Mouse (Mus musculus): ENCODE measurements around the gene Mettl8. TPM values are rescaled to one million over a fixed set of nuclear protein-coding genes. Genes with fewer than 3 reads are reported as not detected.

The Mettl8 gene
- polyA plus RNA-seq, 1 experiment: 18.9 TPM

GRCm38 (mm10) chr2:70934772-70935171, 120.6 kb downstream of the Mettl8 start:
- H3K27ac ChIP-seq (ENCODE audit: control insufficient read depth, insufficient read depth, low read length): no peak overlapping the region
- H3K4me3 ChIP-seq (ENCODE audit: control insufficient read depth, insufficient read depth, low read length): no peak overlapping the region
- H3K4me1 ChIP-seq (replicated peaks; ENCODE audit: control insufficient read depth, insufficient read depth, low read length): peaks cover 36% of the 10 kb centered on the region
- no peaks in the 10 kb centered on the region for H3K27me3 ChIP-seq (ENCODE audit: control insufficient read depth, insufficient read depth, low read length)
- WGBS: 96% methylated on average over 8 of the region's 8 CpGs
- no peak for TF ChIP-seq POLR2A (IDR thresholded peaks at IDR 0.05; ENCODE audit: control insufficient read depth, extremely low read depth, insufficient read depth, low read length, poor library complexity)
- TF ChIP-seq CTCF (IDR thresholded peaks at IDR 0.05; ENCODE audit: borderline replicate concordance, control insufficient read depth, extremely low read depth, insufficient read depth, low read length, poor library complexity): no peak
- no peak for DNase-seq
- no peaks in the 10 kb centered on the region for H3K36me3 ChIP-seq (ENCODE audit: control insufficient read depth, insufficient read depth, low read length)

DNA sequence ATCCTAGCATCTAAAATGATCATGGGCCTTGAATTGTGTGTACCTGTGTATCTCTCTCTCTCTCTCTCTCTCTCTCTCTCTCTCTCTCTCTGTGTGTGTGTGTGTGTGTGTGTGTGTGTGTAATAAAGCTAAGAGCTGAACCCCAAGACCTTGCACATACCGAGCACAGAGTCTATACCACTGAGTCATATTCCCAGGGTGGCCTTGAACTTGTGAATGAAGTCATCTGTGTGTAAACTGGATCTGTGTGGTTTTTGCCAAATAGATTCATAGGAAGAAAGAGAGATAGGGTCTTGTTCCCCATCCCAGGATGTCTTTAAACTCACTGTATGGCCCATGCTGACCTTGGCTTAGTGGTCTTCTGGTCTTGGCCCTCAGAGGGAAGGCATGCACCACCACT, 121.9 kb downstream of the Mettl8 start:
- no peak for DNase-seq
- no peaks in the 10 kb centered on the region for H3K36me3 ChIP-seq (ENCODE audit: control insufficient read depth, insufficient read depth, low read length)
- 85% methylated on average over 1 of the region's 1 CpGs for WGBS
- peak overlapping the region; percentile 74 for H3K27ac ChIP-seq (ENCODE audit: control insufficient read depth, insufficient read depth, low read length)
- no peaks in the 10 kb centered on the region for H3K27me3 ChIP-seq (ENCODE audit: control insufficient read depth, insufficient read depth, low read length)
- TF ChIP-seq POLR2A (IDR thresholded peaks at IDR 0.05; ENCODE audit: control insufficient read depth, extremely low read depth, insufficient read depth, low read length, poor library complexity) (no peak), CTCF (IDR thresholded peaks at IDR 0.05; ENCODE audit: borderline replicate concordance, control insufficient read depth, extremely low read depth, insufficient read depth, low read length, poor library complexity) (no peak)
- H3K4me3 ChIP-seq (ENCODE audit: control insufficient read depth, insufficient read depth, low read length): no peak overlapping the region
- H3K4me1 ChIP-seq (replicated peaks; ENCODE audit: control insufficient read depth, insufficient read depth, low read length): peaks cover 35% of the 10 kb centered on the region

DNA sequence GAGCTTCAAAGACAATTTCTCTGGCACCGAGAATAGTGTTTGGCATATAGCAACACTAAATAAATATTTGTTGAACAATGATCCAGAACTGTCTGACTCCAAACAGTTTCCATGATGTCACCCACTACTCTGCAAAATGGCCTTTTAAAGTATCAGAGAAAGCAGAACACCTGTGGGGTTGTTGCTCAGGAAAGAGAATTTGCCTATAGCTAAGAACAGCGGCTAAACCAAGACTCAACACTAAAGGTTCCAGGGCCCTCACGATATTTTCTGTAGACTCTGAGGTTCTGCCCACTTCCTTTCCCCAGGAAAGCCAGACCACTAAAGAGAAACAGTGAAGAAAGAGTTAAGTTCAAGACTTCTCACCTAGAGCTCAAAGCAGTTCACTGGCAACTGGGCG, 122.4 kb downstream of the Mettl8 start:
- no peaks in the 10 kb centered on the region for H3K27me3 ChIP-seq (ENCODE audit: control insufficient read depth, insufficient read depth, low read length)
- H3K4me3 ChIP-seq (ENCODE audit: control insufficient read depth, insufficient read depth, low read length): no peak overlapping the region
- 12% methylated on average over 4 of the region's 4 CpGs for WGBS
- H3K27ac ChIP-seq (ENCODE audit: control insufficient read depth, insufficient read depth, low read length): peak overlapping the region; percentile 74
- H3K36me3 ChIP-seq (ENCODE audit: control insufficient read depth, insufficient read depth, low read length): no peaks in the 10 kb centered on the region
- TF ChIP-seq POLR2A (IDR thresholded peaks at IDR 0.05; ENCODE audit: control insufficient read depth, extremely low read depth, insufficient read depth, low read length, poor library complexity): no peak
- TF ChIP-seq CTCF (IDR thresholded peaks at IDR 0.05; ENCODE audit: borderline replicate concordance, control insufficient read depth, extremely low read depth, insufficient read depth, low read length, poor library complexity): no peak
- peaks cover 33% of the 10 kb centered on the region for H3K4me1 ChIP-seq (replicated peaks; ENCODE audit: control insufficient read depth, insufficient read depth, low read length)
- DNase-seq: peak; percentile 64

DNA sequence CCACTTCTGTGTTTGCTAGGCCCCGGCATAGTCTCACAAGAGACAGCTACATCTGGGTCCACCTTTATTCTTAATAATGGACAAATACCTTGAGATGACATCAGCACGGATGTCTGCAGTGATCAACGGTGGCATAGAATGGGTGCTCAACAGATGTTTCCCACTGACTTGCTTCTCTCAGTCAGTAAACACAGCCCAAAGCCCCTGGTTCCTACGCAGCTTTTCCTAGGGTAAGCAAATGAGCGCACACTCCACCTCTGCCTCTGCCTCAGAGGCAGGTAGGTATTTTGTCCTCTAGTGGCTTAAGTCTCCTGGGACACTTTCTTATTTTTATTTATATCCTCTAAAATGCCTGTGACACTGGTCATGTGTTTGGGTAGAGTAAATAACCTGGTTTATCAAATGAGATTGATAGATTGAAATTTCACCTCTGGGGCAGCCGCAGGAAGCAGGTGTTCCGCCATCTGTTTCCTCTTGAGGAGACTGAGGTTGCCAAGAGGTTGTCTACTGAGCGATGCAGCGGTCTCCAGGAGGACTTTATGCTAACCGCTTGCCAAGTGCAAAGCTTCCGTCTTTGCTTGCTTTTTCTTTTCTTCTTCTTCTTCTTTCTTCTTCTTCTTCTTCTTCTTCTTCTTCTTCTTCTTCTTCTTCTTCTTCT, 124.6 kb downstream of the Mettl8 start:
- no peaks in the 10 kb centered on the region for H3K36me3 ChIP-seq (ENCODE audit: control insufficient read depth, insufficient read depth, low read length)
- peak overlapping the region; percentile 49 for H3K27ac ChIP-seq (ENCODE audit: control insufficient read depth, insufficient read depth, low read length)
- no peaks in the 10 kb centered on the region for H3K27me3 ChIP-seq (ENCODE audit: control insufficient read depth, insufficient read depth, low read length)
- TF ChIP-seq POLR2A (IDR thresholded peaks at IDR 0.05; ENCODE audit: control insufficient read depth, extremely low read depth, insufficient read depth, low read length, poor library complexity) (no peak), CTCF (IDR thresholded peaks at IDR 0.05; ENCODE audit: borderline replicate concordance, control insufficient read depth, extremely low read depth, insufficient read depth, low read length, poor library complexity) (no peak)
- WGBS: 10% methylated on average over 11 of the region's 11 CpGs
- H3K4me3 ChIP-seq (ENCODE audit: control insufficient read depth, insufficient read depth, low read length): no peak overlapping the region
- H3K4me1 ChIP-seq (replicated peaks; ENCODE audit: control insufficient read depth, insufficient read depth, low read length): peaks cover 38% of the 10 kb centered on the region
- DNase-seq: peak; percentile 77

DNA sequence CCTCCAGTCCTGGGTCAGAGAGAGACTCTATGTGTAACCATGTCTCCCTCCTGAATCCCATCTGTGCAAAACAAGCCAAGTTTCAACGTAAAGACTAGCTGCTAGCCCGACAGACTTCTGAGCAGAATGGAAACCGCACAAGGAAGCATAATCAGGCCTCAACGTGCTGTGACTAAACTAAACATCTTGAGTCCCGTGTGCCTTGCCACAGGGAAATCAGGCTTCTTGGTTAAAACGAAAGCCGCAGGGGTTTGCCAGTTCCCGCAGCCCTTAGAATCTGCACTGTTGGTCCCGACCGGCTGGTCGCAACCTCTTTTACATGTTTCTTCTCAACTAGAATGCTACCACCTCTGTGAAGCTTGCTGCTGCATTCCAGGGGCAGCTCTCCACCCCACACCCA, 125.7 kb downstream of the Mettl8 start:
- no peaks in the 10 kb centered on the region for H3K36me3 ChIP-seq (ENCODE audit: control insufficient read depth, insufficient read depth, low read length)
- DNase-seq: no peak
- no peak for TF ChIP-seq POLR2A (IDR thresholded peaks at IDR 0.05; ENCODE audit: control insufficient read depth, extremely low read depth, insufficient read depth, low read length, poor library complexity)
- no peak for TF ChIP-seq CTCF (IDR thresholded peaks at IDR 0.05; ENCODE audit: borderline replicate concordance, control insufficient read depth, extremely low read depth, insufficient read depth, low read length, poor library complexity)
- H3K4me3 ChIP-seq (ENCODE audit: control insufficient read depth, insufficient read depth, low read length): peak overlapping the region; percentile 10; the same call in 1 of the 2 replicates
- 43% methylated on average over 11 of the region's 11 CpGs for WGBS
- peaks cover 38% of the 10 kb centered on the region for H3K4me1 ChIP-seq (replicated peaks; ENCODE audit: control insufficient read depth, insufficient read depth, low read length)
- H3K27me3 ChIP-seq (ENCODE audit: control insufficient read depth, insufficient read depth, low read length): no peaks in the 10 kb centered on the region
- peak overlapping the region; percentile 11; the same call in 1 of the 2 replicates for H3K27ac ChIP-seq (ENCODE audit: control insufficient read depth, insufficient read depth, low read length)

DNA sequence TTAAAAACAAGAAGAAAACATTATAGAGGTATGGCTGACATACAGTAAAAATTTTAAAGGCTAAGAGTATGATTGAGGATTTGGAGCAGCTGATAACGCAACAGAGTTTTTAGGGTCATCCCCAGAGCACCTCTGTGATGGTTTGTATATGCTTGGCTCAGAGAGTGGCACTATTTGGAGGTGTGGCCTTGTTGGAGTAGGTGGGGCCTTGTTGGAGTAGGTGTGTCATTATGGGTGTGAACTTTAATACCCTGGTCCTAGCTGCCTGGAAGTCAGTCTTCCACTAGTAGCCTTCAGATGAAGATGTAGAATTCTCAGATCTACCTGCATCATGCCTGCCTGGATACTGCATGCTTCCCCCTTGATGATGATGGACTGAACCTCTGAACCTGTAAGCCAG, 131.3 kb downstream of the Mettl8 start:
- H3K4me1 ChIP-seq (replicated peaks; ENCODE audit: control insufficient read depth, insufficient read depth, low read length): peaks cover 43% of the 10 kb centered on the region
- no peaks in the 10 kb centered on the region for H3K27me3 ChIP-seq (ENCODE audit: control insufficient read depth, insufficient read depth, low read length)
- no peaks in the 10 kb centered on the region for H3K36me3 ChIP-seq (ENCODE audit: control insufficient read depth, insufficient read depth, low read length)
- TF ChIP-seq POLR2A (IDR thresholded peaks at IDR 0.05; ENCODE audit: control insufficient read depth, extremely low read depth, insufficient read depth, low read length, poor library complexity): no peak
- H3K27ac ChIP-seq (ENCODE audit: control insufficient read depth, insufficient read depth, low read length): no peak overlapping the region
- WGBS: 98% methylated on average over 1 of the region's 1 CpGs
- DNase-seq: no peak
- H3K4me3 ChIP-seq (ENCODE audit: control insufficient read depth, insufficient read depth, low read length): no peak overlapping the region

GRCm38 (mm10) chr2:70922814-70923213, 132.6 kb downstream of the Mettl8 start:
- no peaks in the 10 kb centered on the region for H3K36me3 ChIP-seq (ENCODE audit: control insufficient read depth, insufficient read depth, low read length)
- H3K4me3 ChIP-seq (ENCODE audit: control insufficient read depth, insufficient read depth, low read length): no peak overlapping the region
- 69% methylated on average over 6 of the region's 6 CpGs for WGBS
- peaks cover 41% of the 10 kb centered on the region for H3K4me1 ChIP-seq (replicated peaks; ENCODE audit: control insufficient read depth, insufficient read depth, low read length)
- H3K27ac ChIP-seq (ENCODE audit: control insufficient read depth, insufficient read depth, low read length): peak overlapping the region; percentile 29; the same call in 1 of the 2 replicates
- DNase-seq: no peak
- no peaks in the 10 kb centered on the region for H3K27me3 ChIP-seq (ENCODE audit: control insufficient read depth, insufficient read depth, low read length)
- no peak for TF ChIP-seq CTCF (IDR thresholded peaks at IDR 0.05; ENCODE audit: borderline replicate concordance, control insufficient read depth, extremely low read depth, insufficient read depth, low read length, poor library complexity)

All from thymus, adult 2 months (tissue).